Mouse (Mus musculus): Measurements from ENCODE around the gene Myb. TPM values are rescaled to one million over a fixed set of nuclear protein-coding genes. Genes with fewer than 3 reads are reported as not detected.

Gene Myb
- 7.4 and 11.3 TPM in 2 replicates for polyA plus RNA-seq (2015; fragmentation: Nextera tagmentation; extraction: Ambion mirVana)

- peak within 1 kb of the TSS; percentile 62 for H3K9ac ChIP-seq
- WGBS: under 1% methylated on average over 68 of the region's 86 CpGs
- H3K36me3 ChIP-seq: no peaks in the 10 kb centered on the region
- peak; percentile 75 for ATAC-seq (ENCODE audit: insufficient number of reproducible peaks, low FRiP score, low TSS enrichment, low read depth)
- H3K9me3 ChIP-seq (replicated peaks): no peaks in the 10 kb centered on the region
- H3K4me1 ChIP-seq: peaks cover 29% of the 10 kb centered on the region
- peak within 1 kb of the TSS; percentile 65 for H3K4me3 ChIP-seq (replicated peaks)
- peaks cover 24% of the 10 kb centered on the region for H3K27me3 ChIP-seq
- H3K27ac ChIP-seq (replicated peaks): no peak within 1 kb of the TSS
- peak within 1 kb of the TSS; percentile 100 for H3K4me2 ChIP-seq (replicated peaks)
These were observed at the start of gene Myb for GRCm38 (mm10) chr10:21160537-21161358. Gene Myb (minus strand): TSS chr10:21160984.

DNA sequence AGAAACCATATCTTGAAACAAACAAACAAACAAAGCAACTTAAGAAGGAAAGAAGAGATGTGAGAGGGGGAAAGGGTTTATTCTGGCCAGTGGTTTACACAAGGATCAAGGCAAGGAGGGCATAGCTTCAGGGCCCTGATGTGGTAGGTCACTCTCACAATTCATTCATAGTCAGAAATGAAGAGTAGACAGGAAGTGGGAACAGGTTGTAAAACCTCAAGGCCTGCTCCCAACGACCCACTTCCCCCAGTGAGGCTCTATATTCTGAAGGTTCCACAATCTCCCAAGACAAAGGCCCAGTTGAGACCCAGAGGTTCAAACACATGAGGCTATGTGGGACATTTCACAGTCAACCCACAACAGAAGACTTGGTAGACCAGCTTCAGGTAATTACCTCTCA, 46.6 kb upstream of the Myb start:
- Histone ChIP-seq H3K9me3 (replicated peaks) (no peaks in the 10 kb centered on the region), H3K4me2 (replicated peaks) (no peak overlapping the region), H3K27ac (replicated peaks) (no peak overlapping the region), H3K36me3 (no peaks in the 10 kb centered on the region), H3K9ac (no peak overlapping the region), H3K4me1 (no peaks in the 10 kb centered on the region), H3K27me3 (no peaks in the 10 kb centered on the region), H3K4me3 (replicated peaks) (no peak overlapping the region)
- 64% methylated on average over 1 of the region's 1 CpGs for WGBS
- ATAC-seq (ENCODE audit: insufficient number of reproducible peaks, low FRiP score, low TSS enrichment, low read depth): no peak

DNA sequence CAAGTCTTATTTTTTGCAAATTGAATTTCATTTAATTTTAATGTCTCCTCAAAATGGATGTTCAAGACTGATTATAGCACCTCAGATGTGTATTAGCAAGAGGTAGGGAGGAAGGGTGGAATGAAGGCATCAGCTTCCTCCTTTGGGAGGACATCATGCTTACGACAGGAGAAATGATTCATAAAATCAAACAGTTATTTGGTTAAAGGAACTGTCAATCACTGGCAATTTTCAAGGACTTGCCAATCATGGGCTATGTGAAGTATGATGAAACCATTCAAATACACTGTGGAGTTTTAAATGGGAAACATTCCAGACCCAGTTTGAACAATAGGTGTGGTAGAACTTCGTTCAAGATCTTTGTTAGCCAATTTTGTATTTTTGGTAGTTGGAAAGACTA, 45.4 kb upstream of the Myb start:
- Histone ChIP-seq H3K9me3 (replicated peaks) (no peaks in the 10 kb centered on the region), H3K4me3 (replicated peaks) (no peak overlapping the region), H3K27ac (replicated peaks) (no peak overlapping the region), H3K4me1 (no peaks in the 10 kb centered on the region), H3K4me2 (replicated peaks) (no peak overlapping the region), H3K36me3 (no peaks in the 10 kb centered on the region), H3K27me3 (no peaks in the 10 kb centered on the region), H3K9ac (no peak overlapping the region)
- WGBS: 79% methylated on average over 2 of the region's 2 CpGs
- no peak for ATAC-seq (ENCODE audit: insufficient number of reproducible peaks, low FRiP score, low TSS enrichment, low read depth)

DNA sequence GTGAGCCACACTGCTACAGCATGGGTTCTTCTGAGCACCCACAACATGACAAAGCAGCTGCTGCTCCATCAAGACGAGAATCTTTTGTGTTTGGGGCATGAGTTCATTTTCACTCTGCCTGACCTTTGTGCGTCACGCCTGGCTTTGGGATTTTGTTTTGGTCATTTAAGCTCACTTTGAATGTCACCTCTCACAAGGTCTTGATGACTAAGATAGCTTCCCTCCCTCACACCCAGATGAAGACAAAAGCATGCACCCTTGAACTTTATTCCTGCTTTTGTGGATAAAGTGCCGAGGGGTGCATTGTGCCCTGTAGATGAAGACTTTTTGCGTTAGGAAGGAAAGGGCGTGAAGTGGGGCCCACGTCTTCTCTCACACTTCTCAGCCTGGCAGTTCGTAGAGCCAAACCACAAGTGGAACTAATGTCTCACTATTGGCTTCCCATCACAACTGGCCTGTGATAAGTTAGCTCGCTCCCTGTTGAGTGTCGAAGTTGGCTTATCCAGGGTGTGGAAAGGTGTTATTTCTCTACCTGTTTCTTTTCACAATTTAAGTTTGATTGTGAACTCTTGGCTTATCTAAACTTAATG, 43.8 kb upstream of the Myb start:
- Histone ChIP-seq H3K4me1 (no peaks in the 10 kb centered on the region), H3K9ac (no peak overlapping the region), H3K27me3 (no peaks in the 10 kb centered on the region), H3K9me3 (replicated peaks) (no peaks in the 10 kb centered on the region), H3K4me3 (replicated peaks) (no peak overlapping the region), H3K27ac (replicated peaks) (no peak overlapping the region), H3K36me3 (no peaks in the 10 kb centered on the region), H3K4me2 (replicated peaks) (no peak overlapping the region)
- ATAC-seq (ENCODE audit: insufficient number of reproducible peaks, low FRiP score, low TSS enrichment, low read depth): no peak
- WGBS: 77% methylated on average over 10 of the region's 10 CpGs

- ATAC-seq (ENCODE audit: insufficient number of reproducible peaks, low FRiP score, low TSS enrichment, low read depth): no peak
- H3K9ac ChIP-seq: no peak overlapping the region
- H3K36me3 ChIP-seq: no peaks in the 10 kb centered on the region
- no peak overlapping the region for H3K4me2 ChIP-seq (replicated peaks)
- no peak overlapping the region for H3K27ac ChIP-seq (replicated peaks)
- H3K27me3 ChIP-seq: no peaks in the 10 kb centered on the region
- WGBS: 85% methylated on average over 5 of the region's 5 CpGs
- no peaks in the 10 kb centered on the region for H3K4me1 ChIP-seq
- no peaks in the 10 kb centered on the region for H3K9me3 ChIP-seq (replicated peaks)
- no peak overlapping the region for H3K4me3 ChIP-seq (replicated peaks)
These were observed 43.1 kb upstream of the Myb start for GRCm38 (mm10) chr10:21203886-21204285.

DNA sequence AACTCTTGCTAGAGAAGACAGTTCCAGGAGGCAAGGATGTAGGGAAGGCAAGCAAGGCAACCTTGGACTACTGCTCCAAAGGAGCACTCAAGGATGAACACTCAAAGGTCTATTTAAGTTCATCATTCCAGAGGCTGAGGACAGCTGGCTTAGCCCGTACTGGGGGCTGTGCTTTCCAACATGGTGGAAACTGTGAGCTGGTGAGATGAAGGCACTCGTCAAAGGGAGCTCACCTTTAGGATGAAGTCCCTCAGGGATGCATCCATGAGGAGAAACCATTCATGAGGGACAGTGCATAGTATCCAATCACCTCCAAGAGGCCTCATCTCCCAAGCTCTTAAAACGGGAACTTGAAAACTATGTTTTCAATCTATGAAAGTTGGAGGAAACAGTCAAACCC, 42.7 kb upstream of the Myb start:
- H3K9me3 ChIP-seq (replicated peaks): no peaks in the 10 kb centered on the region
- no peak overlapping the region for H3K4me2 ChIP-seq (replicated peaks)
- no peak overlapping the region for H3K27ac ChIP-seq (replicated peaks)
- H3K4me3 ChIP-seq (replicated peaks): no peak overlapping the region
- 86% methylated on average over 3 of the region's 3 CpGs for WGBS
- no peak for ATAC-seq (ENCODE audit: insufficient number of reproducible peaks, low FRiP score, low TSS enrichment, low read depth)
- H3K36me3 ChIP-seq: no peaks in the 10 kb centered on the region
- no peak overlapping the region for H3K9ac ChIP-seq
- H3K4me1 ChIP-seq: no peaks in the 10 kb centered on the region
- no peaks in the 10 kb centered on the region for H3K27me3 ChIP-seq

- Histone ChIP-seq H3K36me3 (no peaks in the 10 kb centered on the region), H3K27me3 (no peaks in the 10 kb centered on the region), H3K4me1 (0 out of 2 replicates have a peak, but pooled peaks cover 2% of the 10 kb centered on the region), H3K9me3 (replicated peaks) (no peaks in the 10 kb centered on the region), H3K4me3 (replicated peaks) (no peak overlapping the region), H3K9ac (no peak overlapping the region), H3K4me2 (replicated peaks) (no peak overlapping the region), H3K27ac (replicated peaks) (no peak overlapping the region)
- no peak for ATAC-seq (ENCODE audit: insufficient number of reproducible peaks, low FRiP score, low TSS enrichment, low read depth)
- WGBS: 75% methylated on average over 7 of the region's 7 CpGs
These were observed 40.0 kb upstream of the Myb start for GRCm38 (mm10) chr10:21200761-21201160.

DNA sequence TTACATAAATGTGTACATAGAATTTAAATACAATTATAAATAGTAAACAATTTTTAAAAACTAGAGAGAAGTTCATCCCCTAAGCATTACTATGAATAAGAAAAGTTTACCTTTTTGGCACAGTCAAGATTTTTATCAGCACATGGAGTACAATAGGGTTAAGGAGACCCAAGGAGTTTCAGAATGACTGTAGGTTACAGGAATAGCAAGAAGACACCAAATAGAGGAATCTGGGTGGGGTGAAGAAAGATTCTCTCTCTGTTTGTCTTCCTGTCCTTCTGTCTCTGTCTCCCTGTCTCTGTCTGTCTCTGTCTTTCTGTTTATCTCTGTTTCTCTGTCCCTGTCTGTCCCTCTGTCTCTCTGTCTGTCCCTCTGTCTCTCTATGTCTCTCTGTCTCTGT, 39.5 kb upstream of the Myb start:
- Histone ChIP-seq H3K4me1 (0 out of 2 replicates have a peak, but pooled peaks cover 6% of the 10 kb centered on the region), H3K36me3 (no peaks in the 10 kb centered on the region), H3K27me3 (no peaks in the 10 kb centered on the region), H3K4me3 (replicated peaks) (no peak overlapping the region), H3K9ac (no peak overlapping the region), H3K27ac (replicated peaks) (no peak overlapping the region), H3K9me3 (replicated peaks) (no peaks in the 10 kb centered on the region), H3K4me2 (replicated peaks) (no peak overlapping the region)
- no peak for ATAC-seq (ENCODE audit: insufficient number of reproducible peaks, low FRiP score, low TSS enrichment, low read depth)

- Histone ChIP-seq H3K36me3 (no peaks in the 10 kb centered on the region), H3K27me3 (no peaks in the 10 kb centered on the region), H3K9ac (no peak overlapping the region), H3K4me1 (0 out of 2 replicates have a peak, but pooled peaks cover 11% of the 10 kb centered on the region), H3K27ac (replicated peaks) (no peak overlapping the region), H3K4me2 (replicated peaks) (no peak overlapping the region), H3K4me3 (replicated peaks) (no peak overlapping the region), H3K9me3 (replicated peaks) (no peaks in the 10 kb centered on the region)
- WGBS: 87% methylated on average over 8 of the region's 8 CpGs
- no peak for ATAC-seq (ENCODE audit: insufficient number of reproducible peaks, low FRiP score, low TSS enrichment, low read depth)
These were observed 35.9 kb upstream of the Myb start for GRCm38 (mm10) chr10:21196646-21197116.

DNA sequence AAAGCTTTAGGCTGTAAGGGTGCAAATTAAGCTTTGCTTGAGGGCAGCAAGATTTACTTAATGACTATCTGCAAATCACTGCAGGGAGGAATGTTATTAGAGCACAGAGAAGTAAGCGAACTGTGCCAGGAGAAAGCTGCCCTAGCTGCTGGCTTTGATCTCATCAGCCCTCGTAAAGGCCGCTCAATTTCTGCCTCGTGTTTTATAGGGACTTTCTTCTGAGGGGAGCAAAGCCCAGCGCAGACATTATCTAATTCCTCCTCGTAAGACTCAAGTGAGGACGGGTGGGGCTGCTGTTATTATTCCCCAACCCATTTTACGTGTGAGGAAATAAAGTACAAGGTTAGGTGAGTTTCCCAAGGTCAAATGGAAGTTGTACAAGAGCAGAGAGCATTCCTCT, 34.8 kb upstream of the Myb start:
- WGBS: 35% methylated on average over 8 of the region's 8 CpGs
- Histone ChIP-seq H3K9me3 (replicated peaks) (no peaks in the 10 kb centered on the region), H3K4me2 (replicated peaks) (no peak overlapping the region), H3K27me3 (no peaks in the 10 kb centered on the region), H3K9ac (no peak overlapping the region), H3K4me3 (replicated peaks) (no peak overlapping the region), H3K27ac (replicated peaks) (no peak overlapping the region), H3K4me1 (0 out of 2 replicates have a peak, but pooled peaks cover 11% of the 10 kb centered on the region), H3K36me3 (no peaks in the 10 kb centered on the region)
- no peak for ATAC-seq (ENCODE audit: insufficient number of reproducible peaks, low FRiP score, low TSS enrichment, low read depth)

DNA sequence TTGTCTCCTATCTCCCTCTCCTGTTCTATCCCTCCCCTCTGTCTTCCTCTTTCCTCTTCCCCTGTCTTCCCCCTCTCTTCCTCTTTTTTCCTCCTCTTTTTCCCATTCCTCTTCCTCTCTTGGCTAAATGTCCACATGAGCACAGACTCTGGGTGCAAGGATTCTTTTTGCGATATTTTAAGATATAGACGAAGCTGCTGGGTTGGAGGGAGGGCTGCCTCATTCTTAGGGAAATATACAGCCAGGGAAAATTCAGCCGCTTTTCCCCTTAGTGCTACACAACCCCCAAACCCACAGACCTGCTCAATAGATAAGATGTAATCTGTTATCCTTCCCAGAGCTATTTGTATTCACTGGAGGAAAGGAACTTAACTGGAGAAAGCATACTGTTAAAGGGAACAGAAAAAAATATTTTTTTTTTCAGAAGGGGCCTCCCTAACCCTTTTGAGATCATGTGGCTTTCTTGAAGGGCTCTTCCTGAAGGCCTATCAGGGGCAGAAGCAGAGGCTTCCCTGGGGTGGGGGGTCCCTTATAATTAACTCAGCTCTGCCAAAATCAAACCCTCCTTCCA, 33.2 kb upstream of the Myb start:
- Histone ChIP-seq H3K4me3 (replicated peaks) (no peak overlapping the region), H3K36me3 (no peaks in the 10 kb centered on the region), H3K4me2 (replicated peaks) (no peak overlapping the region), H3K27ac (replicated peaks) (no peak overlapping the region), H3K4me1 (0 out of 2 replicates have a peak, but pooled peaks cover 11% of the 10 kb centered on the region), H3K9ac (no peak overlapping the region), H3K9me3 (replicated peaks) (no peaks in the 10 kb centered on the region), H3K27me3 (no peaks in the 10 kb centered on the region)
- 59% methylated on average over 3 of the region's 3 CpGs for WGBS
- ATAC-seq (ENCODE audit: insufficient number of reproducible peaks, low FRiP score, low TSS enrichment, low read depth): no peak

Data from embryonic facial prominence, embryonic 15.5 days (tissue).